Mouse (Mus musculus) bone marrow, adult 2 months (tissue): ENCODE data around the gene Kcnk12. TPM values are rescaled to one million over a fixed set of nuclear protein-coding genes. Genes with fewer than 3 reads are reported as not detected.
A peak's percentile ranks its signal among the peaks of the same experiment; 100 is the strongest.

ENCODE experiments used
- H3K27ac ChIP-seq: fragments of 200-500 bp; 2 replicates; pipeline ENCODE4 v1.5.1; 2012; ENCODE audit warnings: low read depth, mild to moderate bottlenecking, control low read depth, inconsistent platforms, low read length; ENCODE audit not compliant: control insufficient read depth, poor library complexity, insufficient read depth
- H3K4me1 ChIP-seq: fragments of 200-500 bp; 2 replicates; pipeline ENCODE4 v1.6.1; 2011; ENCODE audit warnings: low read length; ENCODE audit not compliant: control insufficient read depth, insufficient read depth
- H3K4me3 ChIP-seq: fragments of 200-500 bp; replicated peaks from 2 replicates; pipeline ENCODE3; 2011; ENCODE audit warnings: mild to moderate bottlenecking, low read depth, low read length, control low read depth; ENCODE audit not compliant: control insufficient read depth
- CTCF ChIP-seq: fragments of 200-500 bp; IDR thresholded peaks from 2 replicates; pipeline ENCODE4 v1.5.1; 2011; ENCODE audit warnings: low read length, control low read depth; ENCODE audit not compliant: control insufficient read depth, insufficient read depth
- POLR2A ChIP-seq: fragments of 200-500 bp; IDR thresholded peaks from 2 replicates; pipeline ENCODE4 v1.6.1; 2011; ENCODE audit warnings: low read depth, mild to moderate bottlenecking, control low read depth, low read length, borderline replicate concordance; ENCODE audit not compliant: control insufficient read depth
- WGBS: fragments of 180-500 bp; shearing (Covaris S2); methylation state at CpG from one replicate; pipeline ENCODE4 v1.1.7; 2018; 5-methylcytosine and 5-hydroxymethylcytosine counted together
- polyA plus RNA-seq: library from polyadenylated mRNA; stranded (reverse); fragments of >200 nt; gene quantifications from 2 replicates; pipeline ENCODE4 v1.2.4, GENCODE M21; 2011; ENCODE audit warnings: low replicate concordance; ENCODE audit not compliant: missing spikeins, insufficient read depth, insufficient read length

Kcnk12 gene
- polyA plus RNA-seq, 1 experiment: 1.8 TPM

DNA sequence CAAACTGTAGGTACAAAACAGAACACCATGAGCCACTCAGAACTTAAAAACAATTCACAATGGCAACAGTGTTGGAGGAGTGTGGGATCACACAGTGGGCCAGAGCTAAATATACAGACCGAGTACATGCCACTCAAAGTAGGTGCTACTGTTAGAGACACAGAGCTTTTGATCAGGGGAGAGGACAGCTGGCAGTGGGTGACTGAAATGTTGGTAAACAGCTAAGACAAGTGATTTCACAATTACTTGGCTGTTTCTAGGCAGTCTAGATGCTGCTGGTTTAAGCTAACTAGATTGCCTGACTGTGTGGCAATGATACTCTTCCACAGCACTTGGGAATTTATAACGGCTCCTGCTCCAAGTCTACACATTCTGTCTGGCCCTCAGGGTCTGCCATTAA is 17.6 kb downstream of the Kcnk12 start:
- WGBS: 66% methylated on average over 2 of the region's 2 CpGs
- no peak overlapping the region for H3K27ac ChIP-seq
- H3K4me3 ChIP-seq: no peak overlapping the region
- no peaks in the 10 kb centered on the region for H3K4me1 ChIP-seq
- TF ChIP-seq POLR2A: no peak
- TF ChIP-seq CTCF: no peak

DNA sequence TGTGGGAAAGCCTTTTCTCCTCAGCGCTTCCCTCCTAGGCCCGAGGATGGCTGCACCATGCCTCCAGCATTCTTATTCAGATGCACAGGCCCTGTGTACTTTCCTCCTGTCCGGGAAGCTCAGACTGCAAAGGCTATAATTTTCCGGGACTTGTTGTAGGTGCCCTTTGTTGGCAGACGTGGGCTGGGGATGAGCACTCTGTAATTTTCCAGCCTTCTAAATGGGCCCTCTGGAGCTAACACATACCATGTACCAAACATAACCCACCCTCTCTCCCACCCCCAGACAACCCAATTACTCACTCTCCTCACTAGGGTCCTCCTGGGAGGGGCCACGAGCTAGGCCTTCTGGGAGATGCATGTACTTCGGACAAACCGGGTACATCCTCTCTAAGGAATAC is 22.8 kb downstream of the Kcnk12 start:
- Histone ChIP-seq H3K4me3 (no peak overlapping the region), H3K4me1 (no peaks in the 10 kb centered on the region), H3K27ac (no peak overlapping the region)
- no peak for TF ChIP-seq CTCF
- TF ChIP-seq POLR2A: no peak
- 79% methylated on average over 8 of the region's 8 CpGs for WGBS

DNA sequence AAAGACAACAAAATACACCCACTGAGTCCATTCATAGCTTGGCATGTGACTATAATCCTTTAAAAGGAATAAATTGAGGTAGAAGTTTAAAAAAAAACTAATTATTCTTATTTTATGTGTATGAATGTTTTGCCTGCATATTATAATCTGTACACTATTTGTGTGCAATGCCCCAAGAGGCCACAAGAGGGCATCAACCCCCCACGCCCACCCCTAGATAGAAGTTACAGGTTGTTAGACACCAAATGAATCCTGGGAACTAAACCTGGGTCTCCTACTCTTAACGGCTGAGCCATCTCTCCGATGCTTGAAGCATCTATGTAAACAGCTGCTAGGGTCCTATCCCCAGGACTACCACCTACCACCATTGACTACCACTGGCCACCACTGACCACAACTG is 24.6 kb downstream of the Kcnk12 start:
- TF ChIP-seq CTCF: peak; percentile 62
- TF ChIP-seq POLR2A: no peak
- Histone ChIP-seq H3K27ac (no peak overlapping the region), H3K4me3 (no peak overlapping the region), H3K4me1 (no peaks in the 10 kb centered on the region)
- WGBS: 70% methylated on average over 3 of the region's 3 CpGs

DNA sequence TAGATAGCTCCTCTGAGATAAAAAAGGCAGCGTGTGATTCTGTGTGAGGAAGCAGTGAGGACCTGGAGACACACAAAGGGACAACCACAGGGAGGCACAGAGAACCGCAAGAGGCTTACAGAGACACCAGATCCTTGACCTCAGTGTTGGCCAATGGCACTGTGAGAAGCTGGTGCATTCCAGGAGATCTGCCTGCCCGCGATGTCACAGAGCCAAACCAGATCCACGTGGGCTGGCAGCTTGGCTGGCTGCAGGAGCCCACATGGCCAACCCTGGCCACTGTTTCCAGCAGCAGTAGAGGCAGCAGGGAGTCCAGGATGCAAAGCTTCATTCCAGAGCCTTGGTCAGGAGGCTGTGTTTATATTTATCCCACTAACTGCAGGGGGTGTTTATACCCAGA is 27.0 kb downstream of the Kcnk12 start:
- Histone ChIP-seq H3K27ac (no peak overlapping the region), H3K4me1 (no peaks in the 10 kb centered on the region), H3K4me3 (no peak overlapping the region)
- WGBS: 69% methylated on average over 5 of the region's 5 CpGs
- TF ChIP-seq POLR2A (no peak), CTCF (no peak)

DNA sequence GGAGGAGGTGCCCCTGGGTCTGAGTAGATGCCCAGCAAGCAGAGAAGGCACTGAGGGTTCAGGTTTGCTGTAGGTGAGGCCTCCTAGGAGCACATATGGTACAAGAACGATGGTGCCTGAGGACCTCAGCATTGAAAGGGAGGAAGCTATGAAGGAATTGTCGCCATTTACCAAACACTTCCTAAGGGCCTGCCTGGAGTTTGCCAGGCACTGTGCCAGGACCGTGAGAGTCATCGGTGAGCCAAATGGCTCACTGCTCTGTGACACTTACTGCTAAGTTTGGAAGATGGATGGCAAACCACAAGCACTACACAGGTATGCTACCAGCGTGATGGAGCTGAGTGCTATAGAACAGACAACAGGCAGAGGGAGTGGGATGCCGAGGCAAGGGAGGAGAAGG is 30.9 kb downstream of the Kcnk12 start:
- 77% methylated on average over 6 of the region's 6 CpGs for WGBS

DNA sequence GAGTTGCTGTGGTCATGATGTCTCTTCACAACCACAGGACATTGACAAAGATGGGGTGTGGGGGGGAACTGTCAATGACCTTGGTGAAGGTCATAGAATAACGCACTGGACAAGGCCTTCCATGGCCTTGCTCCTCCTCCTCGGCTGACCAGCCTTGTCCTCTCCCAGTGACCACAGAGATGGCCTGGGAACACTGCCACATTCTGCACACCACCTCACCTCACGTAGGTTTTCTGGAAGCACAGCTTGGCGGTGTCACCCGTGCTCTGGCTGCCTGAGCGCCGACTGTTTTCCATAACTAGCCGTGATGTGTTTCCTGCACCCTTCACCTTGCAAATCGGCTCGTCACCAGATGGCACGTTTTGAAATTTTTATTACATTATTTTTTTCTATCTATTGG is 32.8 kb downstream of the Kcnk12 start:
- Histone ChIP-seq H3K4me1 (no peaks in the 10 kb centered on the region), H3K27ac (no peak overlapping the region), H3K4me3 (no peak overlapping the region)
- WGBS: 88% methylated on average over 11 of the region's 11 CpGs
- no peak for TF ChIP-seq POLR2A
- TF ChIP-seq CTCF: no peak

More for the DNA sequence above, 30.9 kb downstream of the Kcnk12 start:
- Histone ChIP-seq H3K4me1 (no peaks in the 10 kb centered on the region), H3K4me3 (no peak overlapping the region), H3K27ac (no peak overlapping the region)
- TF ChIP-seq CTCF: no peak
- no peak for TF ChIP-seq POLR2A

DNA sequence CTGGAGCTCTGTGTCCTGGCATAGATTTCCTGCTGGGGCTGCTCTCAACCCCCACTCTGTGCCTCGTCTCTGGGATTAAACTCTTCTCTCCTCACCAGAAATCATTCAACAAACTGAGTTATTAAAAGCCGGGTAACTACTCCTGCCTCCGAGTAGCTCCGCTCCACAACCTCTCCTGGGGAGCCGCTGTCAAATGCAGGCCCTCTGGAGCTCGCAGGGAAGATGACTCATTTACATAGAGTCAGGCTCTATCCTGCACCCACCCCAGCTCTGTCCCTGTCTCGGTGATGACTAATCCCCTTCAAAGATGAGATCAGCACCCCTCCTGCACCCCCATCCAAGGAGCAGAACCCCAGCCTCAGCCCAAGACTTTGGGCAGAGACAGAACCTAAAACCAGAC is 34.6 kb downstream of the Kcnk12 start:
- Histone ChIP-seq H3K4me3 (no peak overlapping the region), H3K27ac (no peak overlapping the region), H3K4me1 (no peaks in the 10 kb centered on the region)
- TF ChIP-seq POLR2A (no peak), CTCF (no peak)
- WGBS: 84% methylated on average over 7 of the region's 7 CpGs

DNA sequence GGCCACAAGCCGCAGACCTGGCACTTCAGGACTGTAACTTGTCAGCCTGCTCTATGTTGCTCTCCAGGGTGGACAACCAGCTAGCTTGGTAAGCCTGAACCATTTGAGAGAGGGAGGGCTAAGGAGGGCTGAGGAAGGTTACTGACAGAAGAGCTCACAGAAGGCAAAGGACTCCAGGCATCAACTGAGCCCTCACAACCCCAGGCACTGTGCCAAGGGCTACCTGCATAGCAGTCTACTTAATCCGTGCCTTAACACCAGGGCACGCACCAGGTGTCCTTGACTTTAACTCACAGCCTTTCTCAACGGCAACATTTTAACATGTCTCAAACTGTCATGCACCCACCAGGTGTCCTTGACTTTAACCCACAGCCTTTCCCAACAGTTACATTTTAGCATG is 37.5 kb downstream of the Kcnk12 start:
- TF ChIP-seq CTCF: no peak
- TF ChIP-seq POLR2A: no peak
- Histone ChIP-seq H3K4me3 (no peak overlapping the region), H3K27ac (no peak overlapping the region), H3K4me1 (no peaks in the 10 kb centered on the region)
- 84% methylated on average over 4 of the region's 4 CpGs for WGBS
